Mouse (Mus musculus) MEL-GATA-1-ER (cell line): ENCODE measurements around the gene Rfc2.
"Not testable (repeated sequence)": the region's sequence is repeated elsewhere in the genome, so short reads cannot be mapped to it uniquely, and the experiment has no call there.

Source experiments
- DNase-seq: peaks from one replicate; pipeline ENCODE4 v3.0.0-alpha.2; 2012; ENCODE audit warnings: low read depth; ENCODE audit errors: extremely low read depth

Rfc2 gene

GRCm38 (mm10) chr5:134647394-134647793 is 66.2 kb downstream of the Rfc2 start:
- DNase-seq = no peak

- DNase-seq = not testable (repeated sequence)
Measured at GRCm38 (mm10) chr5:134648976-134649375, 67.8 kb downstream of the Rfc2 start.

- DNase-seq = no peak
Measured at GRCm38 (mm10) chr5:134650926-134651325, 69.8 kb downstream of the Rfc2 start.
